Mouse (Mus musculus) CD8-positive naive resting alpha-beta T cell, adult 2 months (primary cell): Measurements from ENCODE around the gene Armh3.
"Not testable (repeated sequence)": the region's sequence is repeated elsewhere in the genome, so short reads cannot be mapped to it uniquely, and the experiment has no call there.

ENCODE experiments used
- DNase-seq, 2 experiments: peaks; one replicate each; pipeline ENCODE4 v3.0.0; 2022; ENCODE audit warnings: low read depth in 2 of 2, low spot score in 2 of 2

Armh3 gene

GRCm38 (mm10) chr19:45826146-45826545 lies 172.1 kb downstream of the Armh3 start:
- DNase-seq = no peak

GRCm38 (mm10) chr19:45821832-45822231 lies 176.5 kb downstream of the Armh3 start:
- DNase-seq = no peak

GRCm38 (mm10) chr19:45817816-45818490 lies 180.3 kb downstream of the Armh3 start:
- DNase-seq = no peak

- DNase-seq = no peak
Measured at GRCm38 (mm10) chr19:45816727-45817126, 181.6 kb downstream of the Armh3 start.

- DNase-seq = no peak
Measured at GRCm38 (mm10) chr19:45815831-45816405, 182.4 kb downstream of the Armh3 start, which contains the start of gene Kcnip2. Kcnip2 (minus strand) TSS chr19:45816061.

GRCm38 (mm10) chr19:45815170-45815569 lies 183.1 kb downstream of the Armh3 start:
- DNase-seq = no peak

GRCm38 (mm10) chr19:45813801-45814200 lies 184.5 kb downstream of the Armh3 start:
- no peak for DNase-seq

GRCm38 (mm10) chr19:45813263-45813662 lies 185.0 kb downstream of the Armh3 start:
- DNase-seq = peak; percentile 77 to 87

GRCm38 (mm10) chr19:45812673-45813252 lies 185.5 kb downstream of the Armh3 start:
- DNase-seq = no peak

- DNase-seq = peak; percentile 35 to 59
Measured at GRCm38 (mm10) chr19:45812115-45812514, 186.2 kb downstream of the Armh3 start.

- no peak for DNase-seq
Measured at GRCm38 (mm10) chr19:45811028-45811674, 187.1 kb downstream of the Armh3 start.

GRCm38 (mm10) chr19:45807732-45808131 lies 190.6 kb downstream of the Armh3 start:
- DNase-seq = no peak

GRCm38 (mm10) chr19:45805817-45806216 lies 192.5 kb downstream of the Armh3 start:
- not testable (repeated sequence) for DNase-seq

- DNase-seq = peak; percentile 20 to 34
Measured at GRCm38 (mm10) chr19:45804593-45805368, 193.5 kb downstream of the Armh3 start.

- DNase-seq = no peak
Measured at GRCm38 (mm10) chr19:45803408-45803807, 194.9 kb downstream of the Armh3 start.

GRCm38 (mm10) chr19:45802702-45803101 lies 195.6 kb downstream of the Armh3 start:
- no peak for DNase-seq

GRCm38 (mm10) chr19:45796879-45797278 lies 201.4 kb downstream of the Armh3 start:
- peak in 1 of 2 experiments; percentile 41 for DNase-seq

- peak; percentile 77 to 85 for DNase-seq
Measured at GRCm38 (mm10) chr19:45796061-45796556, 202.2 kb downstream of the Armh3 start.

- DNase-seq = no peak
Measured at GRCm38 (mm10) chr19:45795406-45795944, 202.8 kb downstream of the Armh3 start.

- no peak for DNase-seq
Measured at GRCm38 (mm10) chr19:45794718-45795117, 203.6 kb downstream of the Armh3 start.

- DNase-seq = no peak
Measured at GRCm38 (mm10) chr19:45792404-45792803, 205.9 kb downstream of the Armh3 start.
